Mouse (Mus musculus): Measurements from ENCODE around the gene Pdgfra.

- TF ChIP-seq CTCF (IDR thresholded peaks at IDR 0.05; ENCODE audit: low read depth) (no peak), EP300 (optimal IDR thresholded peaks at IDR 0.05) (no peak)
Measured at GRCm38 (mm10) chr5:75183653-75184052, 31.6 kb downstream of the Pdgfra start.
